Mouse (Mus musculus): Measurements from ENCODE around the gene Aspdh. TPM values are rescaled to one million over a fixed set of nuclear protein-coding genes. Genes with fewer than 3 reads are reported as not detected.

The Aspdh gene
- total RNA-seq (2014; fragmentation: Nextera tagmentation), result not detected in 2 replicates
- total RNA-seq (2017), result not detected in 2 replicates

- ATAC-seq (replicated peaks; ENCODE audit: low FRiP score, low TSS enrichment, poor library complexity, severe bottlenecking), result no peak
Observed at GRCm38 (mm10) chr7:44465111-44465510, at the start of gene Aspdh. Gene Aspdh (plus strand): TSS chr7:44465391.

- ATAC-seq (replicated peaks; ENCODE audit: low FRiP score, low TSS enrichment, poor library complexity, severe bottlenecking), result no peak
Observed at GRCm38 (mm10) chr7:44427666-44428065, 37.5 kb upstream of the Aspdh start.

DNA sequence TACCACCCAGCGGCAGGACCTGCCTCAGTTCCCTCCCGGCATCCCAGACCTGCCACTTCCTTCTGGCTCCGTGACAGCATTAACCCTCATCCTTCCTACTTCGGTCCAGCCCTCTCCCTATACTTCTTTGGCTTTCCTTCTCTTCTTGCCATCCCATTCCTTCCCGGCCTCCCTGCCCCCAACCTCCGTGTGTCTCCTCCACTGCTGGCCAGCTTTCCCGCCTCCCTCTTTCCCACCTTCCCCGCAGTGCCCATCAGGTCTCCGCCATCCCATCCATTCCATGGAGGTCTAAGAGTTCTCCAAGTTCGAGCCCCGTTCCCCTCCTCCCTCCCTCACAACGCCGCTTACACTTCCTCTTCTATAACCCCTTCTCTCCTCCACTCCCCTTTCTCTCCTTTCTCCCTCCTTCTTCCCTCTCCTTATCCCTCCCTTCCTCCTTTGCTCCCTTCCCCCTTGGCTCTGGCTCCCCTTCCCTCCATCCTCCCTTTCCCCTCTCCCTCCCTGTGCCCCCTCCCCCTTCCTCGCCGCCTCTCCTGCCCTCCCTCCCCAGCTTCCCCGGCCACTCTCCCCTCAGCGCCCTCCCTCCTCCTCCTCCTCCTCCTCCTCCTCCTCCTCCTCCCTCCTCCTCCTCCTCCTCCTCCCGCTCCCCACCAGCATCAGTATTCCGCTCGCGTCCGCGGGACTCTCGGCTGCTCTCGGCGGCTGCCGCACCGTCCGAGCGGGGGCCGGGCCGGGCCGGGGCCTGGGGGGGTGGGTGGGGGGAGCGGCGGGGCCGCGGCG lies 36.8 kb upstream of the Aspdh start:
- ATAC-seq (replicated peaks; ENCODE audit: low FRiP score, low TSS enrichment, poor library complexity, severe bottlenecking), result no peak

- no peak for ATAC-seq (replicated peaks; ENCODE audit: low FRiP score, low TSS enrichment, poor library complexity, severe bottlenecking)
Observed at GRCm38 (mm10) chr7:44428968-44429521, 36.1 kb upstream of the Aspdh start, which contains the start of gene Lrrc4b. Gene Lrrc4b (plus strand): TSS chr7:44429018.

GRCm38 (mm10) chr7:44429534-44430488 lies 35.4 kb upstream of the Aspdh start:
- ATAC-seq (replicated peaks; ENCODE audit: low FRiP score, low TSS enrichment, poor library complexity, severe bottlenecking), result no peak

DNA sequence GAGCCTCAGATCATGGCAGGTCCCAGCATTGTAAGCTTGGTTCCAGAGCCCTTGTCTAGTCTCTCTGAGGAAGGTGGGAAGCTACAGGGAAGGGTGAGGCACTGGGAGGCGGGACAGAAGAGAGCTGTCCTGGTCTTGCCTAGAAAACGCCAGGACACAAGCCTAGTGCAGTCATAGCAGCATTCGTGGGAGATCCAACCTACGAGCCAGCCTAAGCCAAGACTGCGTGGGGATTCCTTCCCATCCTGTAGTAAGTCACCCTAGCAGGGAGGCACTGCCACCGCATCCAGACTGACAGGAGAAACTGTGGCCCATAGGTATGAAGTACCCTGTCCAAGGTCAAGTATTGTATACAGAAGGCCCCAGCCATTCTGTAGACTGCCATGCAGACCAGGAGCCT lies 32.6 kb upstream of the Aspdh start:
- no peak for ATAC-seq (replicated peaks; ENCODE audit: low FRiP score, low TSS enrichment, poor library complexity, severe bottlenecking)

DNA sequence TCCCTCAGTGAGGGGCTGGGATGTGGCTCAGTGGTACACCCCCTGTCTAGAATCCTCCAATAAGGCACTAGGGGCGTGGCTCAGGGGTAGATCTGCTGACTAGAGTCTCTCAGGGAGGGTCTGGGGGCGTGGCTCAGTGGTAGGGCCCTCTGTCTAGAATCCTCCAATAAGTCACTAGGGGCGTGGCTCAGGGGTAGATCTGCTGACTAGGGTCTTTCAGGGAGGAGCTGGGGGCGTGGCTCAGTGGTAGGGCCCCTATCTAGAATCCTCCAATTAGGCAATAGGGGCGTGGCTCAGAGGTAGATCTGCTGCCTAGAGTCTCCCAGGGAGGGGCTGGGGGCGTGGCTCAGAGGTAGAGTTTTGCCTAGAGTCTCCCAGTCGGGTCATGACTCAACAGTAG lies 31.8 kb upstream of the Aspdh start:
- ATAC-seq (replicated peaks; ENCODE audit: low FRiP score, low TSS enrichment, poor library complexity, severe bottlenecking), result peak; percentile 37

DNA sequence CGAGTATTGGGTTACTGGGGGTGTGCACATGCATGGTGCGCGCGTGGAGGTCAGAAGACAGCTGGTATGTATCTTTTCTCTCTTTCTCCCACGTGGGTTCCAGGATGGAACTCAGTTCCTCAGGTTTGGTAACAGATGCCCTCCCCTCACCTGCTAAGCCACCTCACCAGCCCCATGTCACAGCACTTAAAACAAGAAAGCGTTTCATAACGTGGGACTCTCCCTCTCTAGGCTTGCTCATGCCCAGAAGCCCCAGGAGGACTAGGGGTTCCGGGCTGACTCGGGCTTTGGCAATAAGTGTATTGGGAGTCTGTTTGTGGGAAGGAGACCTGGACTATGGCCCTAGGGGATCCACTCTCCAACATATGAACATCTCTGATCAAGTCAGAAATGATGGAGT lies 31.1 kb upstream of the Aspdh start:
- no peak for ATAC-seq (replicated peaks; ENCODE audit: low FRiP score, low TSS enrichment, poor library complexity, severe bottlenecking)

DNA sequence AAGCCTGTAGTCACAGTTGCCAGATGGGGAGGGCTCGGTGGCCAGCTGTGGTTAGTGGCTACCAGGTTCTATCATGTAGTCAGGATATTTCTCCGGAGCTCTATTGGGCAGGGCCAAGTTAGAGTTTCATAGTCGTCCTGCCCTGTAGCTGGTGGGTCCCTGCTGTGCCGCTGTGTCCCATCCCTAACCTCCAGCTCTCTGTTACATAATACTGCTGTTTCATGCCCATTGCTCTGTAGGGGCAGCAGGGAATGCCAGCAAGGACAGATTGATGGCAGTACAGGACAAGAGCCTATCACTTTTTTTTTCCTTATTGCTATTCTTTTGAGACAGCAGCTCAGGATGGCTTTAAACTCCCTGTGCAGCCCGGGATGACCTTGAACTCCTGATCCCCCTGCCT lies 29.4 kb upstream of the Aspdh start:
- no peak for ATAC-seq (replicated peaks; ENCODE audit: low FRiP score, low TSS enrichment, poor library complexity, severe bottlenecking)

GRCm38 (mm10) chr7:44436267-44436666 lies 28.9 kb upstream of the Aspdh start:
- peak; percentile 44; the same call in 1 of the 2 replicates for ATAC-seq (replicated peaks; ENCODE audit: low FRiP score, low TSS enrichment, poor library complexity, severe bottlenecking)

- no peak for ATAC-seq (replicated peaks; ENCODE audit: low FRiP score, low TSS enrichment, poor library complexity, severe bottlenecking)
Observed at GRCm38 (mm10) chr7:44437188-44437587, 28.0 kb upstream of the Aspdh start.

DNA sequence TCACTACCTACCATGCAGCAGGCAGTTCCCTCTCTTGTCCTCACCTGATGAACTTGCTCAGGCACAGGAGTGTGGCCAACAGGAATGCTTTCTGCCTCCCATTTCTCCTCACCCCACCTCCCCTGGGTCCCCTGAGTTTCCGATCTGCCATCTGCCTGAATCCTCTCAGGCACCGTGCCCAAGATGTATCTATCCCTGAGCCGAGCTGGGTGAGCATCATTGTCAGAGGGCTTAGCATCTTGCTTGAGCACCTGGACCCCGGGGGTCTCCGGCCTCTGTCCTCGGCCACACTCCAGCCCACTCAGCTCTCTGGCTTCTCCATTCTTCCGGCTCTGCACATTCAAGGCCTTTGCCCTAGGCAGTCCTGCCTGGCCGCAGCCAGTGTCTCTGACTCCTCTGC lies 27.3 kb upstream of the Aspdh start:
- no peak for ATAC-seq (replicated peaks; ENCODE audit: low FRiP score, low TSS enrichment, poor library complexity, severe bottlenecking)

DNA sequence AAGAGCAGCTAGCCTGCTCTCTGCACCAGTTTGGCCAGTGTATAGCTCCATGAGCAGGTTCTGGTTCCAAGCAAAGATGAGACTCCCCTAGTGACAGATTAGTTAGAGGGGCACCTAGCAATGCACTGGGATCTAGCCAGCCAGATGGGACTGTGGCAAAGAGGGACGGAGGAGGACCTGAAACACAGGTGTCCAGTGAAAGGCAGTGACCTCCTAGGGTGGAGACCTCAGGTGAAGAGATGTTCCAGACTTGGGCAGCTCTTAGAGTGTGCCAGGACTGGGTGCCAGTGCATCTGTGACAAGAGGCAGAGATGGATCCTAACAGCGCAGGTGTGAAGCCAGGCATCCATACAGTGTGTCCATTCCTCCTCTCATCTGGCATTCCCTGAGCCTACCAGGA lies 25.5 kb upstream of the Aspdh start:
- no peak for ATAC-seq (replicated peaks; ENCODE audit: low FRiP score, low TSS enrichment, poor library complexity, severe bottlenecking)

GRCm38 (mm10) chr7:44440479-44440878 lies 24.7 kb upstream of the Aspdh start:
- ATAC-seq (replicated peaks; ENCODE audit: low FRiP score, low TSS enrichment, poor library complexity, severe bottlenecking), result no peak

- no peak for ATAC-seq (replicated peaks; ENCODE audit: low FRiP score, low TSS enrichment, poor library complexity, severe bottlenecking)
Observed at GRCm38 (mm10) chr7:44441180-44441579, 24.0 kb upstream of the Aspdh start.

DNA sequence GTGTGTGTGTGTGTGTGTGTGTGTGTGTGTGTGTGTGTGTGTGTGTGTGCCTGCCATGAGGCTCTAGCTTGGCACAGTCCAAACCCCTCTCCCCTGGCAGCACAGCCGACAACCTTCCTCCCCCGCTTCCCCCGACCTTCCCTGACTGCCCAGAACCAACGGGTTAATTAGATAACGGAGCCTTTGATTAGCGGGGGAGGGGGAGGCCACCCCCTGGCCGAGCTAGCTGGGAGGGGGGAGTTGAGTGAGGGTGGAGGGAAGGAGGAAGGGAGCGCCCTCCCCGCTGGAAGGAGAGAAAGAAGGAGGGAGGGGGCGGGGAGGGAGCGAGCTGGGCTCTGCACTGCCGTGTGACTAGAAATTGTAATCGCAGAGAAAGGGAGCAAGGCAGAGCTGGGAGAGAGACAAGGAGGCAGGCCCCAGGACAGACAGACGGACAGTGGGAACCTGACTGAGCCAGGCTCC lies 23.5 kb upstream of the Aspdh start:
- ATAC-seq (replicated peaks; ENCODE audit: low FRiP score, low TSS enrichment, poor library complexity, severe bottlenecking), result no peak

GRCm38 (mm10) chr7:44442407-44442821 lies 22.8 kb upstream of the Aspdh start:
- no peak for ATAC-seq (replicated peaks; ENCODE audit: low FRiP score, low TSS enrichment, poor library complexity, severe bottlenecking)

GRCm38 (mm10) chr7:44443268-44444173 lies 21.7 kb upstream of the Aspdh start:
- ATAC-seq (replicated peaks; ENCODE audit: low FRiP score, low TSS enrichment, poor library complexity, severe bottlenecking), result no peak
